ENCODE assay signal across 20 mouse cellular contexts in genomic region chr5:22546536-22546935, GRCm38 (mm10). TPM values are rescaled to one million over a fixed set of nuclear protein-coding genes. Genes with fewer than 3 reads are reported as not detected.
DNase-seq lines count a peak whose midpoint lies in the region; ATAC-seq and TF ChIP-seq lines count a peak whose summit lies in the region.
"Had no signal": no experiment of that assay in that cellular context is flagged by ENCODE, and none has a peak within 500 bp of the region (broad histone marks: within the 10 kb centered on the region; RNA-seq: fewer than 3 reads in every experiment).

No protein-coding gene starts in this region.

- no peaks in the 10 kb centered on the region for H3K27me3 ChIP-seq in megakaryocyte, embryonic 14.5 days (replicated peaks)
- H3K27me3 ChIP-seq in erythroblast, embryonic 14.5 days (ENCODE audit: control insufficient read depth): no peaks in the 10 kb centered on the region
- no peaks in the 10 kb centered on the region for H3K27me3 ChIP-seq in liver, embryonic 13.5 days
- H3K27me3 ChIP-seq in liver, postnatal 0 days (ENCODE audit: insufficient read depth, low read length): no peaks in the 10 kb centered on the region
- no peaks in the 10 kb centered on the region for H3K27me3 ChIP-seq in kidney, embryonic 15.5 days
- H3K27me3 ChIP-seq: forebrain, embryonic 15.5 days; heart, embryonic 12.5 days; hindbrain, embryonic 12.5 days had no signal

- H3K4me3 ChIP-seq in megakaryocyte, embryonic 14.5 days (replicated peaks): peak overlapping the region; percentile 21
- peak overlapping the region; percentile 51 for H3K4me3 ChIP-seq in erythroblast, embryonic 14.5 days (replicated peaks)
- peak overlapping the region; percentile 6 for H3K4me3 ChIP-seq in liver, embryonic 13.5 days (replicated peaks)
- no peak overlapping the region for H3K4me3 ChIP-seq in liver, postnatal 0 days (ENCODE audit: low read depth, low read length)
- H3K4me3 ChIP-seq in gastrocnemius, adult 2 months: no peak overlapping the region
- H3K4me3 ChIP-seq in kidney, embryonic 15.5 days (replicated peaks): no peak overlapping the region
- H3K4me3 ChIP-seq: embryonic facial prominence, embryonic 10.5 days; forebrain, embryonic 15.5 days; heart, adult 2 months; heart, embryonic 12.5 days; hindbrain, embryonic 12.5 days had no signal

- peak overlapping the region; percentile 65 for H3K9ac ChIP-seq in liver, embryonic 13.5 days
- H3K9ac ChIP-seq in liver, postnatal 0 days (replicated peaks): 0 out of 2 replicates have a peak overlapping the region, but pooled peaks have one; percentile 16
- H3K9ac ChIP-seq in kidney, embryonic 15.5 days: no peak overlapping the region
- H3K9ac ChIP-seq: forebrain, embryonic 15.5 days; heart, embryonic 12.5 days; hindbrain, embryonic 12.5 days had no signal

- ATAC-seq in megakaryocyte, adult 5-6 weeks (ENCODE audit: poor library complexity, severe bottlenecking): no peak
- no peak for ATAC-seq in liver, embryonic 13.5 days (ENCODE audit: low read depth)
- no peak for ATAC-seq in liver, postnatal 0 days
- no peak for ATAC-seq in kidney, embryonic 15.5 days (replicated peaks; ENCODE audit: low FRiP score)
- ATAC-seq: forebrain, embryonic 15.5 days; hindbrain, embryonic 16.5 days; inflammation-experienced regulatory T-cells, adult 6 months; intestine, postnatal 0 days had no signal

- H3K27ac ChIP-seq in liver, embryonic 13.5 days: peak overlapping the region; percentile 93
- H3K27ac ChIP-seq in liver, postnatal 0 days (ENCODE audit: low read depth): 0 out of 2 replicates have a peak overlapping the region, but pooled peaks have one; percentile 26
- H3K27ac ChIP-seq in gastrocnemius, adult 2 months: no peak overlapping the region
- no peak overlapping the region for H3K27ac ChIP-seq in kidney, embryonic 15.5 days
- H3K27ac ChIP-seq: embryonic facial prominence, embryonic 10.5 days; forebrain, embryonic 15.5 days; heart, adult 2 months; hindbrain, embryonic 12.5 days had no signal

- peaks cover 62% of the 10 kb centered on the region for H3K36me3 ChIP-seq in megakaryocyte, embryonic 14.5 days (replicated peaks; ENCODE audit: low read length)
- H3K36me3 ChIP-seq in erythroblast, embryonic 14.5 days (ENCODE audit: control insufficient read depth): peaks cover 74% of the 10 kb centered on the region
- peaks cover 57% of the 10 kb centered on the region for H3K36me3 ChIP-seq in liver, embryonic 13.5 days
- peaks cover 40% of the 10 kb centered on the region for H3K36me3 ChIP-seq in liver, postnatal 0 days (replicated peaks; ENCODE audit: insufficient read depth, low read length)
- peaks cover 48% of the 10 kb centered on the region for H3K36me3 ChIP-seq in kidney, embryonic 15.5 days

- peaks cover 35% of the 10 kb centered on the region for H3K4me1 ChIP-seq in megakaryocyte, embryonic 14.5 days
- H3K4me1 ChIP-seq in erythroblast, embryonic 14.5 days (ENCODE audit: control insufficient read depth): peaks cover 85% of the 10 kb centered on the region
- H3K4me1 ChIP-seq in liver, embryonic 13.5 days (replicated peaks): peaks cover 74% of the 10 kb centered on the region
- H3K4me1 ChIP-seq in liver, postnatal 0 days (ENCODE audit: insufficient read depth): peaks cover 25% of the 10 kb centered on the region
- peaks cover 9% of the 10 kb centered on the region for H3K4me1 ChIP-seq in kidney, embryonic 15.5 days

- 78% methylated on average over 5 of the region's 5 CpGs for WGBS in liver, embryonic 13.5 days (ENCODE audit: insufficient replicate concordance)
- WGBS in liver, postnatal 0 days (ENCODE audit: insufficient replicate concordance): 75% methylated on average over 5 of the region's 5 CpGs
- 93% methylated on average over 5 of the region's 5 CpGs for WGBS in kidney, embryonic 15.5 days

- no peak for TF ChIP-seq EP300 in liver, postnatal 0 days (IDR thresholded peaks at IDR 0.05; ENCODE audit: low read depth)

- intact Hi-C loops in gastrocnemius, adult 2 months (cut with DNase I): no loop called here

- no peak for DNase-seq in liver, embryonic 13.5 days
- no peak for DNase-seq in liver, postnatal 0 days
- no peak for DNase-seq in gastrocnemius, adult 2 months
- DNase-seq in B cell, adult 2 months: no peak
- DNase-seq: adrenal gland, postnatal 14 days; cerebellum, adult 18-20 months; cerebellum, postnatal 10 days; heart, adult 2 months; heart, postnatal 4 days had no signal

- H3K9me3 ChIP-seq in megakaryocyte, embryonic 14.5 days: 0 out of 2 replicates have a peak, but pooled peaks cover 3% of the 10 kb centered on the region
- H3K9me3 ChIP-seq in erythroblast, embryonic 14.5 days (ENCODE audit: control insufficient read depth, low read length): no peaks in the 10 kb centered on the region
- no peaks in the 10 kb centered on the region for H3K9me3 ChIP-seq in liver, embryonic 13.5 days (replicated peaks)
- H3K9me3 ChIP-seq in liver, postnatal 0 days (ENCODE audit: low read length): no peaks in the 10 kb centered on the region
- H3K9me3 ChIP-seq in kidney, embryonic 15.5 days (replicated peaks): no peaks in the 10 kb centered on the region
- H3K9me3 ChIP-seq: embryonic facial prominence, embryonic 10.5 days; forebrain, embryonic 15.5 days; heart, embryonic 12.5 days; hindbrain, embryonic 12.5 days had no signal

- TF ChIP-seq CTCF in liver, postnatal 0 days (IDR thresholded peaks at IDR 0.05; ENCODE audit: low read depth): no peak
- no peak for TF ChIP-seq CTCF in gastrocnemius, adult 2 months (IDR thresholded peaks at IDR 0.05)

- peak overlapping the region; percentile 53 for H3K4me2 ChIP-seq in liver, embryonic 13.5 days
- peak overlapping the region; percentile 51 for H3K4me2 ChIP-seq in liver, postnatal 0 days (ENCODE audit: low read depth, low read length)
- H3K4me2 ChIP-seq in kidney, embryonic 15.5 days: no peak overlapping the region
- H3K4me2 ChIP-seq: forebrain, embryonic 15.5 days; heart, embryonic 12.5 days; hindbrain, embryonic 12.5 days had no signal

RNA-seq across cellular contexts. Expression of gene Orc5, which starts 3.7 kb away (rescaled TPM):
- 0.83 TPM in 1 of 2 replicates, not detected in the other for polyA plus RNA-seq in megakaryocyte, embryonic 14.5 days (2012; ENCODE audit: insufficient read depth, low replicate concordance)
- total RNA-seq in megakaryocyte, adult 5-6 weeks (2015): 18.6 and 22.5 TPM in 2 replicates
- total RNA-seq in megakaryocyte, adult 5-6 weeks (2017): 15.1 and 17.3 TPM in 2 replicates
- 0.69 and 0.72 TPM in 2 replicates for polyA plus RNA-seq in erythroblast, embryonic 14.5 days (2012)
- polyA plus RNA-seq in liver, embryonic 13.5 days (2015; fragmentation: Nextera tagmentation; extraction: Ambion mirVana): 63.0 and 76.5 TPM in 2 replicates
- polyA plus RNA-seq in liver, postnatal 0 days (2015; fragmentation: Nextera tagmentation; extraction: Ambion mirVana): 26.0 and 26.3 TPM in 2 replicates
- total RNA-seq in gastrocnemius, adult 2 months (2021): 1 to 10 TPM; 7.1 to 8.7 TPM
- polyA plus RNA-seq in kidney, embryonic 15.5 days (2015; fragmentation: Nextera tagmentation; extraction: Ambion mirVana): 37.4 and 40.6 TPM in 2 replicates

Comparison
In these comparisons a context has a peak if more than half of its experiments do, and no peak if none do; other contexts are left out.
1. H3K4me3 ChIP-seq: peak in megakaryocyte, embryonic 14.5 days (single experiment), erythroblast, embryonic 14.5 days (single experiment) and liver, embryonic 13.5 days (single experiment); none in liver, postnatal 0 days (single experiment), gastrocnemius, adult 2 months (single experiment) and kidney, embryonic 15.5 days (single experiment).
2. H3K27ac ChIP-seq: peak in liver, embryonic 13.5 days (single experiment) and liver, postnatal 0 days (single experiment); none in gastrocnemius, adult 2 months (single experiment) and kidney, embryonic 15.5 days (single experiment).
3. RNA of gene Orc5, which starts 3.7 kb away (polyA plus RNA-seq): 63.0 to 76.5 TPM in liver, embryonic 13.5 days, 37.4 to 40.6 TPM in kidney, embryonic 15.5 days and 26.0 to 26.3 TPM in liver, postnatal 0 days; 0.83 TPM in megakaryocyte, embryonic 14.5 days and 0.69 to 0.72 TPM in erythroblast, embryonic 14.5 days; every median in the first group is over 10 times any median in the second.